Mouse (Mus musculus): ENCODE data around the gene Olfr187. TPM values are rescaled to one million over a fixed set of nuclear protein-coding genes. Genes with fewer than 3 reads are reported as not detected.

Olfr187 gene
- not detected for total RNA-seq (2023)

DNA sequence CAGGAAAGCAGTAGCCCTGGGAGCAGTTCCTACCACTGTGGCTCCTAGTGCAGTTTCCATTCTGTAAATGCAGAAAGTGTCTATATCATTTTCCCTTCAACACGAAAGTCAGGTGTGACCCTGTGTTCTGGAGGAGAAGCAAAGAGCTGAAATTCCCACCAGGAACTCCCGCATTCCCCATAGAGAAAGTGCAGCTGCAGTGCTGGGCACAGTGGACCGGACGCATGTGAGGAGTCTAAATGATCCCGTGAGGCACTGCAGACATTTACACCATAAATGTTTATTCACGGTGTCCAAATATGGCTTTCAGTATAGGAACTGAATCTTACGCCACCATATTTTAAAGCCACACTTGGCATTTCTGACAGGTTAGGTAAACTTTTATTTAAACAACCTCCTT lies at the start of gene Olfr187:
Olfr187 (minus strand) TSS at position 58 of the 400 bp plus-strand sequence.

DNA sequence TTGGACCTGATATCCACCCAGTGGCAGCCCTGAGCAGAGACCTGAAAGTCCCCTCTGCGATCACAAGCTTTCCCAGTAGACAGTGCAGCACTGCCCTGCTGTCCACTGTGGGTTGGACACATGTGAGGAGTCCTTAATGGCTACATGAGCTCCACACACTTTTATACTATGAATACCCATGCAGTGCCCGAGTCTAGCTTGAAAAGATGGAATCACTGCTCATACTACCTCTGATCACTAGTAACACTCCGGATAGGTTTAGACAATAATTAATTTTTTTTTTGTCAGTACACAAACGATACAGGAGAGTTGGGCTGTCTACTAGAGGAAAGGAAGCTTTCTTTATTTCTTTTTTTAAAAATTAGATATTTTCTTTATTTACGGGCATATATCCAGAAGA lies 38.3 kb upstream of the Olfr187 start, which contains the start of gene Olfr190:
Olfr190 (minus strand) TSS at position 101 of the 400 bp plus-strand sequence.

GRCm38 (mm10) chr16:59030191-59030590 lies 9.4 kb downstream of the Olfr187 start, which contains the start of gene Olfr186:
Olfr186 (minus strand) TSS chr16:59030291.

GRCm38 (mm10) chr16:58995057-58995456 lies 44.5 kb downstream of the Olfr187 start, which contains the start of gene Olfr183:
Olfr183 (plus strand) TSS chr16:58995357.

Other genes with a start within 250 kb of the Olfr187 start
- gene Olfr173, start 239.5 kb downstream of the Olfr187 start, total RNA-seq (2023) = not detected
- gene Olfr175-ps1, start 213.0 kb downstream of the Olfr187 start, total RNA-seq (2023) = not detected
- gene Olfr177, start 165.0 kb downstream of the Olfr187 start, total RNA-seq (2023) = not detected
- not detected for gene Olfr178, start 147.7 kb downstream of the Olfr187 start, total RNA-seq (2023)
- gene Olfr181, start 111.0 kb downstream of the Olfr187 start, total RNA-seq (2023) = not detected
- gene Olfr180, start 110.4 kb downstream of the Olfr187 start, total RNA-seq (2023) = not detected
- gene Olfr183, start 44.4 kb downstream of the Olfr187 start, total RNA-seq (2023) = not detected
- not detected for gene Olfr186, start 9.5 kb downstream of the Olfr187 start, total RNA-seq (2023)
- gene Olfr190, start 38.2 kb upstream of the Olfr187 start, total RNA-seq (2023) = not detected
- not detected for gene Olfr191, start 50.1 kb upstream of the Olfr187 start, total RNA-seq (2023)
- not detected for gene Olfr193, start 72.1 kb upstream of the Olfr187 start, total RNA-seq (2023)
- gene Olfr194, start 81.3 kb upstream of the Olfr187 start, total RNA-seq (2023) = not detected
- not detected for gene Olfr195, start 107.3 kb upstream of the Olfr187 start, total RNA-seq (2023)
- gene Olfr196, start 130.7 kb upstream of the Olfr187 start, total RNA-seq (2023) = not detected
- not detected for gene Olfr198, start 163.8 kb upstream of the Olfr187 start, total RNA-seq (2023)
- not detected for gene Olfr199, start 180.0 kb upstream of the Olfr187 start, total RNA-seq (2023)
- not detected for gene Olfr201, start 232.9 kb upstream of the Olfr187 start, total RNA-seq (2023)
- not detected for gene Olfr202, start 247.0 kb upstream of the Olfr187 start, total RNA-seq (2023)

Measured in neutrophil, adult 83 days (primary cell).